Mouse (Mus musculus) lung, embryonic 16.5 days (tissue): ENCODE measurements around the gene Brd4. TPM values are rescaled to one million over a fixed set of nuclear protein-coding genes. Genes with fewer than 3 reads are reported as not detected.

Experiments used
- ATAC-seq: fragments of 200-750 bp; cut with Nextera tagmentation; 2 replicates; pipeline ENCODE4 v1.8.0; 2017; ENCODE audit warnings: low read depth, mild to moderate bottlenecking, moderate library complexity
- H3K27ac ChIP-seq: fragments of 300-500 bp; sonication (generic); 2 replicates; pipeline ENCODE4 v1.5.1; 2014; ENCODE audit warnings: mild to moderate bottlenecking, control low read depth, low read length
- H3K27me3 ChIP-seq: fragments of 300-500 bp; sonication (generic); 2 replicates; pipeline ENCODE4 v1.6.1; 2014; ENCODE audit warnings: low read depth, low read length, mixed read lengths; ENCODE audit not compliant: control insufficient read depth, insufficient read depth
- H3K36me3 ChIP-seq: fragments of 300-500 bp; sonication (generic); 2 replicates; pipeline ENCODE4 v1.6.1; 2014; ENCODE audit warnings: low read length; ENCODE audit not compliant: control insufficient read depth, insufficient read depth
- H3K4me1 ChIP-seq: fragments of 300-500 bp; sonication (generic); replicated peaks from 2 replicates; pipeline ENCODE4 v1.6.1; 2014; ENCODE audit warnings: low read length, mixed read lengths; ENCODE audit not compliant: control insufficient read depth, insufficient read depth
- H3K4me2 ChIP-seq: fragments of 300-500 bp; sonication (generic); 2 replicates; pipeline ENCODE4 v1.6.1; 2014; ENCODE audit warnings: low read depth, low read length, control low read depth
- H3K4me3 ChIP-seq: fragments of 300-500 bp; sonication (generic); 2 replicates; pipeline ENCODE4 v1.5.1; 2014; ENCODE audit warnings: mild to moderate bottlenecking, low read length, control low read depth
- H3K9ac ChIP-seq: fragments of 300-500 bp; sonication (generic); 2 replicates; pipeline ENCODE4 v1.6.1; 2014; ENCODE audit warnings: low read length, control low read depth
- H3K9me3 ChIP-seq: fragments of 300-500 bp; sonication (generic); 2 replicates; pipeline ENCODE4 v1.6.1; 2016; ENCODE audit warnings: low read length; ENCODE audit not compliant: control insufficient read depth
- WGBS: fragments of 180-500 bp; shearing (Covaris S2); extraction: QIAGEN DNeasy Blood & Tissue Kit; methylation state at CpG from one replicate; pipeline ENCODE4 v1.1.7; 2014; 5-methylcytosine and 5-hydroxymethylcytosine counted together
- polyA plus RNA-seq: library from polyadenylated mRNA; unstranded; fragments of >200 nt; fragmentation: Nextera tagmentation; extraction: Ambion mirVana; gene quantifications from 2 replicates; pipeline ENCODE4 v1.2.1, GENCODE M21; 2015

The Brd4 gene
- polyA plus RNA-seq, 1 experiment from 2014 or later: 83.2 TPM

DNA sequence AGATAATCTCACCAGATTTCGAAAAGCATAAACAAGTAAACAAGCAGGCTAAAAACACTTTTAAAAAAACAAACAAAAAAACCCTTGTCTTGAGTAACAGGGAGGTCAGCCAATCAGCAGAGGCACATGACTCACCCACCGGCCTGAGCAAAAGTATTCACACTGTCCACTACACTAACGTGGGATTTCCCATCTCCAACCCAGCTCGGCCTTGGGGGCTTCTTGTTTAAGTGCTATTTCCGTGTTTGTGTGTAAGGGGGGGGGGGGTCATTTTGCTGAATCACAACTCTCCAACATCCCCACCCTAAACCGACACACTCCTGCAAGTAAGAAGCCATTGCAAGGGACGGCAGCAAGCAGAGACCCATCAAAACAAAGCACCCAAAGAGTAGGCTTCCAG lies 1.2 kb downstream of the Brd4 start:
- ATAC-seq: no peak
- H3K27ac ChIP-seq: peak overlapping the region; percentile 99
- WGBS: 6% methylated on average over 7 of the region's 7 CpGs
- peaks cover 16% of the 10 kb centered on the region; the same call in 1 of the 2 replicates for H3K4me1 ChIP-seq
- H3K4me2 ChIP-seq: peak overlapping the region; percentile 76
- H3K9me3 ChIP-seq: no peaks in the 10 kb centered on the region
- H3K9ac ChIP-seq: peak overlapping the region; percentile 99
- H3K36me3 ChIP-seq: no peaks in the 10 kb centered on the region
- H3K27me3 ChIP-seq: no peaks in the 10 kb centered on the region
- H3K4me3 ChIP-seq: peak overlapping the region; percentile 97

DNA sequence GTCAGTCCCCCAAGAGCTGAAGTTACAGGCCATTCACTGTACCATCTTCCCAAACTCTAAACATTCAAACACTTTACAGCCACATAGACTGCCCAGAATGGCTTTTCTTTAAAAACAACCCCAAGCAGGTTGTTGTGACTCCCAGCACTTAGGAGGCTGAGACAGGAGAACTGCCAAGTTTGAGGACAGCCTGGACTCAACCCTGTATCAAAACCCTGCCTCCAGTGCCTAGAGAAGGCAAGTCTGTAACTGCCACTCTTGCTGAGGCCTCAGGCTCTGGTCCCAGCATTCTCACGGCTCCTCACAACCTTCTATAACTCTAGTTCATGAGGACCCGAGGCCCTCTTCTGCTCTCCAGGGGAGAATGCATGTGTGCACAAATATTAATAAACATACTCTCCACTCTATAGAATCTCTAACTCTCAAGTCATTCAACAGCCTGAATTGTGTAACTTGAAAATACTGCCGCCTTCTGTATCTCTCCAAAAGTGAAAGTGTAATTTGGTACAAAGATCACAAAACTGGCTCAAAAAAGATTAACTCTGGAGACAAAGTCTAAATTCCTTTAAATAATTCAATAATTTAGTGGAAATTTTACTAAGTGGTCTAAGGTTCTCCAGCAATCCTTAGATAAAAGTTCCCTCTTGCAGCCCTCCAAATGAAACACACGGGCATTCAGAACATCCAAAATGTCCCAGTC lies 2.8 kb downstream of the Brd4 start:
- 52% methylated on average over 4 of the region's 4 CpGs for WGBS
- no peak overlapping the region for H3K4me2 ChIP-seq
- no peaks in the 10 kb centered on the region for H3K9me3 ChIP-seq
- H3K27ac ChIP-seq: no peak overlapping the region
- H3K9ac ChIP-seq: no peak overlapping the region
- no peak overlapping the region for H3K4me3 ChIP-seq
- H3K36me3 ChIP-seq: no peaks in the 10 kb centered on the region
- no peaks in the 10 kb centered on the region for H3K27me3 ChIP-seq
- no peak for ATAC-seq
- H3K4me1 ChIP-seq: peaks cover 16% of the 10 kb centered on the region

DNA sequence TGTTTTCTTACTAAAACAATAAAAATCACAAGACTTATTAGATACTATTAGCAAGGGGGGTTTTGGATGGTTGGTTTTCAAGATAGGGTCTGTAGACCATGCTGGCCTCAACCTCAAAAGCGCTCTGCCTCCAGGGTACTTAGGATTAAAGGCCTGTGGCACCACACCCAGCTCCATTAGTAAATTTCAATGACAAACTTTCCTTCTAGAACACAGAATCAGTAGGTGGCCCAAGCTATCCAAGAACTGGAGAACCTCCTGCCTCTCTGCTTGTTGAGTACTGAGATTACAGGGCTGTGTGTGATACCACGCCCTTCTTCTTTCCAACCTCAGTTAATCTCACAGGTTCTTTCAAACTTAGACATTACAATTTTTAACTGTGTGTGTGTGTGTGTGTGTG lies 3.4 kb downstream of the Brd4 start:
- 87% methylated on average over 2 of the region's 2 CpGs for WGBS
- Histone ChIP-seq H3K36me3 (no peaks in the 10 kb centered on the region), H3K9me3 (no peaks in the 10 kb centered on the region), H3K4me1 (peaks cover 16% of the 10 kb centered on the region), H3K27me3 (no peaks in the 10 kb centered on the region), H3K27ac (no peak overlapping the region), H3K9ac (no peak overlapping the region), H3K4me2 (no peak overlapping the region), H3K4me3 (no peak overlapping the region)
- no peak for ATAC-seq

DNA sequence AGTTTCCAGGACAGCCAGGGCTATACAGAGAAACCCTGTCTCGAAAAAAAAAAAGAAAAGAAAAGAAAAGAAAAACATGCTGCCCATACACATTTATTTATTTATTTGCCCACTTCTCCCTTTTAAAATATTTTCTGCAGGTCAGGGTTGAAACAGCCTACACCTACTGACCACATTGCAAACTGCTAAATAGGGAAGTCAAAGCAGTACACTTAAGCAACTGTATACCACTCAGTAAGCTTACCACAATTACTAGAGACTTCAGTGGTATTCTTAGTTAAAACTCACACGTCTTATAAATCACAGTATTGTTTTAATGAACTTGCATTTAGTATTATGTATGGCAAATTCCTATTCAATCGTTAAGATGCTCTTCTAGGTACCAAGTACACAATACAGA lies 3.9 kb downstream of the Brd4 start:
- Histone ChIP-seq H3K9me3 (no peaks in the 10 kb centered on the region), H3K9ac (no peak overlapping the region), H3K27ac (no peak overlapping the region), H3K27me3 (no peaks in the 10 kb centered on the region), H3K4me3 (no peak overlapping the region), H3K4me1 (peaks cover 18% of the 10 kb centered on the region), H3K36me3 (no peaks in the 10 kb centered on the region), H3K4me2 (no peak overlapping the region)
- WGBS: 80% methylated on average over 3 of the region's 3 CpGs
- ATAC-seq: no peak

DNA sequence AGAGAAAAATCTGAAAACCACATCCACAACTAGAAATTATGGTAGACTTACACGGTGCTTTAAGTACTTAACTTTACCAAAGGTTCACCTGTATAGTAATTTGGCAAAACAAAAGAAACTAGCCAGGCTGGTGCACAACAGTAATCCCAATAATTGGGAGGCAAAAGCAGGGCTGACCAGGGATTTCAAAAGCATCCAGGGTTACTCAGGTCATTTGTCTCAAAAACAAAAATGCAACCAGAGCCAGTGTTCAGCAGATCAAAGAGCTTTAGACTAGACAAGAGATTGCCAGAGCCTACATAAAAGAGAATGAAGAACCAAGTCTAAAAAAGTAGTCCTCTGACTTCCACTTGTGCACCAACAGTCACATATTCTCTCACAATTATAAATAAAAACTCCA lies 7.3 kb downstream of the Brd4 start:
- no peak for ATAC-seq
- H3K4me3 ChIP-seq: no peak overlapping the region
- peaks cover 7% of the 10 kb centered on the region; the same call in 1 of the 2 replicates for H3K4me1 ChIP-seq
- no peak overlapping the region for H3K27ac ChIP-seq
- no peak overlapping the region for H3K4me2 ChIP-seq
- H3K9ac ChIP-seq: no peak overlapping the region
- H3K9me3 ChIP-seq: no peaks in the 10 kb centered on the region
- WGBS: 94% methylated on average over 1 of the region's 1 CpGs
- H3K27me3 ChIP-seq: no peaks in the 10 kb centered on the region
- H3K36me3 ChIP-seq: no peaks in the 10 kb centered on the region

DNA sequence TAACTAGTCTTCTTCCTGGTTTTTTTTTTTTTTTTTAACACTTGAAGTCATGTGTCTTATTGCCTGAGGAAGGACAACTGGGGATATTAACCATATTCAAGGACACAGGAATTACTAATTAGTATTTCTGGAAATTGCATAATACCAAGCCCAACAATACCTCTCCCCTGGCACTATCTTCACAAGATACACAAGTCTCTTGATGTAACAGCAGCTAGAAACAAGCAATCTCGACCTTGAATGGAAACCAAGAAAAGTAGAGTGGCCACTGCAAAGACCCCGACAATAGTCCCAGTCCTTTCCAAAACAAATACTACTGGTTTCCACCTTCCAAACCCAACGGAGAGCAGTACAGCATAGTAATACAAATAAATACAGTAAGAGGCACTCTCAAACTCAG lies 9.0 kb downstream of the Brd4 start:
- Histone ChIP-seq H3K9me3 (no peaks in the 10 kb centered on the region), H3K36me3 (no peaks in the 10 kb centered on the region), H3K4me1 (peaks cover 3% of the 10 kb centered on the region; the same call in 1 of the 2 replicates), H3K27me3 (no peaks in the 10 kb centered on the region), H3K4me2 (no peak overlapping the region), H3K27ac (no peak overlapping the region), H3K4me3 (no peak overlapping the region), H3K9ac (no peak overlapping the region)
- whole genome bisulfite sequencing: 71% methylated on average over 3 of the region's 3 CpGs
- no peak for ATAC-seq

DNA sequence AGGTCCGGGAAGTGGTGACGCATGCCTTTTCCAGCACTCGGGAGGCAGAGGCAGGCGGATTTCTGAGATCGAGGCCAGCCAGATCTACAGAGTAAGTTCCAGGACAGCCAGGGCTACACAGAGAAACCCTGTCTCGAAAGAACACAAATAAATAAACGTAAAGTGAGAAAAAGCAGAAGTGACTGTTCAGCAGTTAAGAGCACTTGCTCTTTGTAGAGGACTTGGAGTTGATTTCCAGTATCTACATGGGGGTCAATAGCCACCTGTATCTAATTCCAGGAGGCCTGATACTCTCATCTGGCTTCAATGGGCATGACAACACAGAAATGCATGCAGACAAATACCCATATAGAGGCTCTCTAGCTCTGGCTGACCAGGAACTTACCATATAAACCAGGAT lies 15.4 kb downstream of the Brd4 start:
- 88% methylated on average over 7 of the region's 7 CpGs for WGBS
- no peaks in the 10 kb centered on the region for H3K36me3 ChIP-seq
- H3K4me3 ChIP-seq: no peak overlapping the region
- no peak overlapping the region for H3K9ac ChIP-seq
- H3K27ac ChIP-seq: no peak overlapping the region
- ATAC-seq: no peak
- H3K4me1 ChIP-seq: no peaks in the 10 kb centered on the region
- no peak overlapping the region for H3K4me2 ChIP-seq
- H3K27me3 ChIP-seq: no peaks in the 10 kb centered on the region
- H3K9me3 ChIP-seq: no peaks in the 10 kb centered on the region

DNA sequence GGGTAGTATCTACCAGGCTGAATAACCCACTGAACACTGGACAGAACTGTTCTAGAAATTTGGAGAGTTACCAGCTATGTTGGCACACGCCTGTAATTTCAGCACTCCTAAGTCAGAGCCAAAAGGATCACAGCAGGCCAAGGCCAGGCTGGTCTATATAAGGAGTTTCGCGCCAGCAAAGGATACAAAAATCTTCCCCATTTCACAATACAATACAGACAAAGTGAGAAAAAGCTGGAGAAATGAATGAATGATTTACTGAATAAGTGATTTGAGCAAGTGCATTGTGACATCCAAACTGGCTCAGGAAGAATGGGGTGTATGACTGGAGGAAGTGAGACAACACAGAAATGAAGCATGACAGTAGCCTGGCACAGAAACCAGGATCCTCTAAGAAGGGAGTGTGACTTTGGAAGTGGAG lies 16.0 kb downstream of the Brd4 start:
- Histone ChIP-seq H3K4me1 (no peaks in the 10 kb centered on the region; the same call in 1 of the 2 replicates), H3K27ac (no peak overlapping the region), H3K4me2 (no peak overlapping the region), H3K27me3 (no peaks in the 10 kb centered on the region), H3K4me3 (no peak overlapping the region), H3K9me3 (no peaks in the 10 kb centered on the region), H3K9ac (no peak overlapping the region), H3K36me3 (no peaks in the 10 kb centered on the region)
- WGBS: 85% methylated on average over 3 of the region's 3 CpGs
- no peak for ATAC-seq

DNA sequence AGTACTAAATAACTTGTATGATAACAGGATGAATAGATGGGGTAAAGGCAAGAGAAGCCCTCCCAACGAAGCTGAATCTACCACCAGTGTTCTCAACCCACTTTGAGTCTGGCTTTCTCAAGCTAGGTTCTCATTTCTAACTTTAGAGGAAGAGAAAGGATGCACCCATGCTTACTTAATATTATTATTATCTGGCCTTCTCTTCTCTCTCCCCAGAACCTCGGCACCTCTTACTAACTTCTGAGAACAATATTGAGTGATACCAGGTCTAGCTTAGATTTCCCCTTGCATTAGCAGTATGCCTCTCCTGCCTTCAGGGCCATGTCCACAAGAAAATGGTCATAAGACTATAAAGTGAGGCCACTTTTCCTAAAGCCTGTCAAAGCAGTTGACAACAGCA lies 16.4 kb downstream of the Brd4 start:
- H3K36me3 ChIP-seq: no peaks in the 10 kb centered on the region
- no peaks in the 10 kb centered on the region for H3K27me3 ChIP-seq
- no peak overlapping the region for H3K4me3 ChIP-seq
- no peak overlapping the region for H3K27ac ChIP-seq
- no peaks in the 10 kb centered on the region; the same call in 1 of the 2 replicates for H3K4me1 ChIP-seq
- no peak for ATAC-seq
- no peak overlapping the region for H3K9ac ChIP-seq
- 84% methylated on average over 2 of the region's 2 CpGs for WGBS
- no peak overlapping the region for H3K4me2 ChIP-seq
- H3K9me3 ChIP-seq: no peaks in the 10 kb centered on the region
